Mouse (Mus musculus) kidney, adult 18-20 months (tissue): ENCODE data around the gene Olfr893.
"Not testable (repeated sequence)": the region's sequence is repeated elsewhere in the genome, so short reads cannot be mapped to it uniquely, and the experiment has no call there.

Experiments used
- DNase-seq: peaks from one replicate; pipeline ENCODE4 v3.0.0; 2021

Gene Olfr893

GRCm38 (mm10) chr9:38208065-38208464 lies at the start of gene Olfr893:
Gene Olfr893, plus strand, starts transcription at chr9:38208365.
- DNase-seq = no peak

GRCm38 (mm10) chr9:38168341-38168740 lies 39.8 kb upstream of the Olfr893 start:
- DNase-seq = not testable (repeated sequence)

GRCm38 (mm10) chr9:38180721-38181120 lies 27.4 kb upstream of the Olfr893 start, which contains the start of gene Olfr891:
Gene Olfr891, minus strand, starts transcription at chr9:38180821.
- no peak for DNase-seq

- DNase-seq = no peak
These were observed 9.6 kb downstream of the Olfr893 start, which contains the start of gene Olfr894 for GRCm38 (mm10) chr9:38217755-38218154. Gene Olfr894, plus strand, starts transcription at chr9:38218055.

GRCm38 (mm10) chr9:38252474-38252873 lies 44.3 kb downstream of the Olfr893 start, which contains the start of gene Olfr143:
Gene Olfr143, plus strand, starts transcription at chr9:38252774.
- DNase-seq = no peak
